Mouse (Mus musculus) liver, embryonic 14.5 days (tissue): ENCODE measurements around the gene Dnajb14. TPM values are rescaled to one million over a fixed set of nuclear protein-coding genes. Genes with fewer than 3 reads are reported as not detected.
"Not testable (repeated sequence)": the region's sequence is repeated elsewhere in the genome, so short reads cannot be mapped to it uniquely, and the experiment has no call there.

ENCODE experiments used
- ATAC-seq: fragments of 200-750 bp; cut with Nextera tagmentation; 2 replicates; pipeline ENCODE4 v1.8.0; 2017; ENCODE audit warnings: moderate number of reproducible peaks, mild to moderate bottlenecking, moderate library complexity; ENCODE audit not compliant: insufficient read depth
- DNase-seq, 3 experiments: peaks; one replicate each; pipeline ENCODE4 v3.0.0-alpha.2; 2012 to 2013; ENCODE audit warnings: low read depth in 3 of 3, low spot score in 3 of 3
- H3K27ac ChIP-seq: fragments of 300-500 bp; sonication (generic); 2 replicates; pipeline ENCODE4 v1.5.1; 2014; ENCODE audit warnings: moderate library complexity, mild to moderate bottlenecking, control low read depth, inconsistent platforms
- H3K27me3 ChIP-seq: fragments of 300-500 bp; sonication (generic); 2 replicates; pipeline ENCODE4 v1.6.1; 2014; ENCODE audit warnings: mild to moderate bottlenecking, low read length, moderate library complexity; ENCODE audit not compliant: control insufficient read depth, insufficient read depth
- H3K36me3 ChIP-seq: fragments of 300-500 bp; sonication (generic); replicated peaks from 2 replicates; pipeline ENCODE4 v1.6.1; 2014; ENCODE audit warnings: low read depth; ENCODE audit not compliant: control insufficient read depth, insufficient read depth
- H3K4me1 ChIP-seq, 2 experiments: fragments of 200-500 bp in 1 of 2; fragments of 300-500 bp in 1 of 2; sonication (generic) in 1 of 2; replicated peaks; 2 replicates each; pipeline ENCODE4 v1.6.1; 2012 to 2014; ENCODE audit warnings: antibody characterized with exemption in 1 of 2, inconsistent platforms in 1 of 2, low read length in 1 of 2; ENCODE audit not compliant: control insufficient read depth in 2 of 2, insufficient read depth in 2 of 2
- H3K4me2 ChIP-seq: fragments of 300-500 bp; sonication (generic); 2 replicates; pipeline ENCODE4 v1.6.1; 2014; ENCODE audit warnings: low read depth, mild to moderate bottlenecking, control low read depth, moderate library complexity
- H3K4me3 ChIP-seq, 2 experiments: fragments of 200-500 bp in 1 of 2; fragments of 300-500 bp in 1 of 2; sonication (generic) in 1 of 2; 2 replicates each; pipeline ENCODE4 v1.5.1; 2012 to 2014; ENCODE audit warnings: low read depth in 2 of 2, low read length in 2 of 2, mild to moderate bottlenecking in 2 of 2, control low read depth in 1 of 2, inconsistent platforms in 1 of 2, moderate library complexity in 1 of 2; ENCODE audit not compliant: insufficient read depth in 1 of 2
- H3K9ac ChIP-seq: fragments of 300-500 bp; sonication (generic); replicated peaks from 2 replicates; pipeline ENCODE4 v1.6.1; 2014; ENCODE audit warnings: mild to moderate bottlenecking, control low read depth, moderate library complexity
- H3K9me3 ChIP-seq: fragments of 300-500 bp; sonication (generic); 2 replicates; pipeline ENCODE4 v1.6.1; 2016; ENCODE audit warnings: low read length, mixed read lengths; ENCODE audit not compliant: control insufficient read depth
- CTCF ChIP-seq: IDR thresholded peaks from 2 replicates; pipeline ENCODE4 v1.5.1; 2016; ENCODE audit warnings: antibody characterized with exemption, low read depth, control low read depth
- EP300 ChIP-seq: IDR thresholded peaks from 2 replicates; pipeline ENCODE4 v1.6.1; 2016; ENCODE audit warnings: antibody characterized with exemption, low read depth
- WGBS: fragments of 180-500 bp; shearing (Covaris S2); extraction: QIAGEN DNeasy Blood & Tissue Kit; methylation state at CpG from one replicate; pipeline ENCODE4 v1.1.7; 2014; ENCODE audit not compliant: insufficient replicate concordance; 5-methylcytosine and 5-hydroxymethylcytosine counted together
- polyA plus RNA-seq, 2 experiments: library from polyadenylated mRNA; depleted of rRNA in 1 of 2; stranded (reverse) in 1 of 2; unstranded in 1 of 2; fragments of >200 nt; fragmentation: Nextera tagmentation in 1 of 2; extraction: Ambion mirVana in 1 of 2; gene quantifications; 2 replicates each; pipeline versions ENCODE4 v1.2.1 to v1.2.3; 2012 to 2014

Gene Dnajb14
- polyA plus RNA-seq, 2 experiments = 1.5 to 3.7 TPM

GRCm38 (mm10) chr3:137946827-137947226, 79.4 kb downstream of the Dnajb14 start:
- Histone ChIP-seq H3K4me2 (no peak overlapping the region), H3K4me1 (peaks cover 48 to 62% of the 10 kb centered on the region in 2 experiments), H3K27ac (no peak overlapping the region; the same call in 1 of the 2 replicates), H3K9me3 (no peaks in the 10 kb centered on the region), H3K27me3 (no peaks in the 10 kb centered on the region), H3K9ac (no peak overlapping the region), H3K4me3 (no peak overlapping the region), H3K36me3 (peaks cover 2% of the 10 kb centered on the region; the same call in 1 of the 2 replicates)
- ATAC-seq = no peak
- WGBS = 72% methylated on average over 3 of the region's 3 CpGs
- no peak for DNase-seq
- no peak for TF ChIP-seq CTCF
- no peak for TF ChIP-seq EP300

GRCm38 (mm10) chr3:137947525-137947924, 80.0 kb downstream of the Dnajb14 start:
- 21% methylated on average over 4 of the region's 4 CpGs for WGBS
- H3K9me3 ChIP-seq = no peaks in the 10 kb centered on the region
- ATAC-seq = no peak
- no peak for DNase-seq
- TF ChIP-seq CTCF (no peak), EP300 (no peak)
- H3K4me2 ChIP-seq = no peak overlapping the region
- no peak overlapping the region for H3K27ac ChIP-seq
- H3K36me3 ChIP-seq = peaks cover 2% of the 10 kb centered on the region; the same call in 1 of the 2 replicates
- no peak overlapping the region for H3K9ac ChIP-seq
- no peak overlapping the region for H3K4me3 ChIP-seq
- no peaks in the 10 kb centered on the region for H3K27me3 ChIP-seq
- H3K4me1 ChIP-seq = peaks cover 48 to 62% of the 10 kb centered on the region in 2 experiments

- no peaks in the 10 kb centered on the region for H3K27me3 ChIP-seq
- no peak overlapping the region for H3K4me3 ChIP-seq
- no peak overlapping the region for H3K4me2 ChIP-seq
- no peak for ATAC-seq
- no peak overlapping the region for H3K9ac ChIP-seq
- H3K36me3 ChIP-seq = peaks cover 2% of the 10 kb centered on the region; the same call in 1 of the 2 replicates
- 62% methylated on average over 10 of the region's 10 CpGs for WGBS
- peak overlapping the region; percentile 2; the same call in 1 of the 2 replicates for H3K27ac ChIP-seq
- no peaks in the 10 kb centered on the region for H3K9me3 ChIP-seq
- DNase-seq = no peak
- peaks cover 61 to 67% of the 10 kb centered on the region in 2 experiments for H3K4me1 ChIP-seq
- TF ChIP-seq CTCF = 0 out of 2 replicates have a peak, but pooled peaks have one; percentile 9
- TF ChIP-seq EP300 = no peak
Observed at GRCm38 (mm10) chr3:137950191-137950885, 82.9 kb downstream of the Dnajb14 start.

GRCm38 (mm10) chr3:137951302-137951701, 83.8 kb downstream of the Dnajb14 start:
- H3K9ac ChIP-seq, H3K4me2 ChIP-seq, H3K27ac ChIP-seq, H3K4me3 ChIP-seq, H3K9me3 ChIP-seq, H3K36me3 ChIP-seq, ATAC-seq, H3K27me3 ChIP-seq, DNase-seq: not testable (repeated sequence)
- 68% methylated on average over 3 of the region's 3 CpGs for WGBS
- H3K4me1 ChIP-seq = peaks cover 69 to 72% of the 10 kb centered on the region in 2 experiments
- peak; percentile 34 for TF ChIP-seq CTCF

GRCm38 (mm10) chr3:137951819-137952218, 84.3 kb downstream of the Dnajb14 start:
- H3K9ac ChIP-seq = peak overlapping the region; percentile 20; the same call in 1 of the 2 replicates
- peaks cover 2% of the 10 kb centered on the region; the same call in 1 of the 2 replicates for H3K36me3 ChIP-seq
- no peak overlapping the region for H3K4me3 ChIP-seq
- H3K9me3 ChIP-seq = no peaks in the 10 kb centered on the region
- DNase-seq = peak; percentile 62 to 68 (median 62)
- H3K4me1 ChIP-seq = peaks cover 73 to 75% of the 10 kb centered on the region in 2 experiments
- WGBS = 5% methylated on average over 7 of the region's 7 CpGs
- H3K27me3 ChIP-seq = no peaks in the 10 kb centered on the region
- TF ChIP-seq EP300 (peak; percentile 71), CTCF (no peak; the same call in 1 of the 2 replicates)
- peak; percentile 70 for ATAC-seq
- peak overlapping the region; percentile 40 for H3K4me2 ChIP-seq
- H3K27ac ChIP-seq = peak overlapping the region; percentile 74
